Mouse (Mus musculus) adrenal gland, adult 18-20 months (tissue): ENCODE measurements around the gene B230219D22Rik. TPM values are rescaled to one million over a fixed set of nuclear protein-coding genes. Genes with fewer than 3 reads are reported as not detected.
"Not testable (repeated sequence)": the region's sequence is repeated elsewhere in the genome, so short reads cannot be mapped to it uniquely, and the experiment has no call there.

Source experiments
- DNase-seq, 2 experiments: peaks; one replicate each; pipeline ENCODE4 v3.0.0; 2021 to 2022; ENCODE audit warnings: low spot score in 2 of 2
- long read RNA-seq, 2 experiments: library from polyadenylated mRNA; stranded (forward); transcript quantifications; one replicate each; pipeline ENCODE4 v2.0.0; 2021
- total RNA-seq, 2 experiments: library from RNA; stranded (reverse); gene quantifications; 1 replicate in 1 of 2; 2 replicates in 1 of 2; pipeline ENCODE4 v1.2.3; 2021

B230219D22Rik gene
- 10 to 100 TPM; 45.9 to 56.8 TPM for total RNA-seq
- long read RNA-seq, experiment 1, full-length matches to known transcripts, result 9 of 24 reads
- long read RNA-seq, experiment 1, partial matches to known transcripts, result 4 of 24 reads
- long read RNA-seq, experiment 1, other reads (novel, unspliced or antisense), result 11 of 24 reads
- long read RNA-seq, experiment 2, full-length matches to known transcripts, result 23 of 59 reads
- long read RNA-seq, experiment 2, partial matches to known transcripts, result 4 of 59 reads
- long read RNA-seq, experiment 2, other reads (novel, unspliced or antisense), result 32 of 59 reads

DNA sequence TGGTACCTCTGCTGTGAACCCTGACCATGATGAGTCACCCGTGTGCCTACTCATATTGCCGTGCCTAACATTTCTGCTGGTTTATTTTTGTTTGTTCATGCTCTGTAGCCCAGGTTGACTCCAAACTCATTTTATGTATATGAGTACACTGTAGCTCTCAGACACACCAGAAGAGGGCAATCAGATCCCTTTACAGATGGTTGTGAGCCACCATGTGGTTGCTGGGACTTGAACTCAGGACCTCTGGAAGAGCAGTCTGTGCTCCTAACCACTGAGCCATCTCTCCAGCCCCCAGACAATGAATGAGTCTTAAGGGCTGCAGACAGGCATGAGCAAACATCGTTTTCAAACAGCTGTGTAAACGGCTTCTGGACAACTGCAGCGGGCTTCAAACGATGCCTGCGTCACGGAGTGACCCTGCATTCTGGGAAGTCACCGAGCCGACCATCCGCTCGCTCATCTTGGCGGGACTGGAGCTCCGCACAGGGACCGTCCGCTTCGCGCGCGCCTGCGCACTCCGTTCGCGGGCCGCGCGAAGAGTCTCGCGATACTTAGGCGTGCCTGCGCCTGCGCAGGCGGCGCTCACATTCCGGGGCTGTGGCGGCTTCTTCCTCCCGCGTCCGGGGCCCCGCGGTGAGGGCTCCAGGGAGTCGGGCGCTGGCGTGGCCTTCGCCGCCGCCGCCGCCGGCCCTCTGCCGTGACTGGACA lies at the start of gene B230219D22Rik:
B230219D22Rik (plus strand) TSS at position 590 of the 708 bp plus-strand sequence.
- DNase-seq, result peak; percentile 89 to 90

- no peak for DNase-seq
These were observed 48.4 kb upstream of the B230219D22Rik start for GRCm38 (mm10) chr13:55644525-55644924.

DNA sequence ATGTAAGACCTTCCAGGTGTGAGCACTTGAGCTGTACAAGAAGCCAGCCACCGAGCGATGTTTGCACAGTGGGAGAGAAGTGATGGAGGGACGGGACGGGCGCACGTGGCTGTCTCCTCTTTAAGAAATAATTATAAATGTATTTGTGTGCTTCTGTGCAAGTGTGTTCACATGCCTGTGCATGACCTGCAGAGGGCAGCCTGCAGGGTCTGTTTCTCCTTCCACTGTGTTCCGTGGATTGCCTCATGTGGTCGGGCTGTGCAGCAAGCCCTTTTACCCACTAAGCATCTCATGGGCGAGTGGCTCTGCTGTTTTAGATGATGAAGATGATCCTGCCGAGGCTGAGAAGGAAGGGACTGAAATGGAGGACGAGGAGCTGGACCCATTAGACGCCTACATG lies 42.8 kb upstream of the B230219D22Rik start:
- DNase-seq, result no peak

- DNase-seq, result no peak
These were observed 41.9 kb upstream of the B230219D22Rik start for GRCm38 (mm10) chr13:55650980-55651379.

GRCm38 (mm10) chr13:55668550-55668949 lies 24.4 kb upstream of the B230219D22Rik start:
- DNase-seq, result peak in 1 of 2 experiments; percentile 56

- DNase-seq, result no peak
These were observed 20.2 kb upstream of the B230219D22Rik start for GRCm38 (mm10) chr13:55672711-55673110.

- no peak for DNase-seq
These were observed 15.6 kb upstream of the B230219D22Rik start for GRCm38 (mm10) chr13:55677364-55677763.

GRCm38 (mm10) chr13:55682201-55682600 lies 10.7 kb upstream of the B230219D22Rik start:
- DNase-seq, result no peak

DNA sequence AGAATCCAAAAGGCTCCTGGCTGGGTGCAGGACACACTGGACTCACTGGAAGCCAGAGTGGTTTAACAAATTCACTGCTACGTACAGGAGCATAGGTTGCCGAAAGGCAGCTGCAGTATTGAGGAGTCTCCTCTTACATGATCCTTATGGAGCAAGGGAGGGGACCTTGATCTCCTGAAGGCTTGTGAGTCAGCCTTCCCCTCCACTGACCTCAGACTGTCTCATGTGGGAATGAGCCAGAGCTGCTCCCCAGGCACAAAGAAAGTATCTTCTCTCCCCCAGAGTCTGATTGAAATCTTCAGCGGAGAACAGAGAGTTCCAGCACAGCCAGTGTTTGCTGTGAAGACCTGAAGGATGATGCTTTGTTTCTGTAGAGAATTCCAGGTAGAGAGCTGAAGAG lies 9.3 kb upstream of the B230219D22Rik start:
- DNase-seq, result no peak

DNA sequence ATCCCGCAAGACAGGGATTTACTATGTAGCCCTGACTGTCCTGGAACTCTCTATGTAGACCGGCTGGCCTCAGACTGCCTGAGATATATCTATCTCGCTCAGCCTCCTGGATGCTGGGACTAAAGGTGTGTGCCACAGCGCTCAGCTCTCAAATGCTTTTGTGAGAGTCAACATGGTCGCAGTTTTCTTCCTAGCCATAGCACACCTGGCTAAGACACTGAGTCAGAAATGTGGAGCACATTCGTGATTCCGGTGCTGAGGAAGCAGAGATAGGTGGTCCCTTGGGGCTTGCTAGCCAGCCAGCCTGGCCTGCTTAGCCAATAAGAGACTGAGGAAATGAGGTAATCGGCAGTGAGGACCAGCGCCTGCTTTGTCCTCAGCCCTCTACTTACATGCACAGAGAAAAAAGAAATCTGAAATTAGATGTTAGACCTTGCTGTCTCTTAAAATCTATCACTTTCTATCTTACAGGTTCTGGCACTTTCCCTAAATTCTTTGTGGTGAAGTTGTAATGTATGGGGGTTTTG lies 6.8 kb upstream of the B230219D22Rik start:
- DNase-seq, result no peak

DNA sequence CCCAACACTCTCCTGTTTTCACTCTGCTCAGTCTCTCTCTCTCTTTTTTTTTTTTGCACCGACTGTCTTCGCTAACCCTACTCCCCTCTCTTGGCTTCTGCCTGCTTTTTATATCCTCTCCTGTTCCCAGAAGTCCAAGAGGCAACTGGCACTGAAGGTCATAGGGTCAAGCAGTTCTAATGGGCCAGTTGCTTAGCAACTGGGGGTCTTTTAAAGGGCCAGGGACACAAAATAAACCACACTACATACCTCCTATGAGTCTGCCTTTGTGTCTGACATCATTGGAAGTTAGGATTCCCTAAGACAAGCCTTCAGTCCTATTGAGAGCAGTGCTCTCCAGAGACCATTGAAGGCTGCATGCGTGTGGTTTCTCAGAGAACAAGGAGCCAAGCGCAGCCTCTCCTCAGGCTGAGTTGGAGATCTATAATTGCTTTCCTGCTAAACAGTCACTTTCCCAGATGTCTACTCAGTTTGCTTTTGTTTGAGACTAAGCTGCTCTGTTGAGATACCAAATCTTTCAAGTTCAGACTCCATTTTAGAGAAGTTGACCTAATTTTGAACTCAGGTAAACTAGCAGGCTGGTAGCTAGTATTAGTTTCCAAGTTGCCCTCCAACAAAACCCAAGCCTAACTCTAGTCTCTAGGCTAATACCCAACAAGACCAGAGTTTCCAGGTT lies 4.9 kb upstream of the B230219D22Rik start:
- DNase-seq, result no peak

DNA sequence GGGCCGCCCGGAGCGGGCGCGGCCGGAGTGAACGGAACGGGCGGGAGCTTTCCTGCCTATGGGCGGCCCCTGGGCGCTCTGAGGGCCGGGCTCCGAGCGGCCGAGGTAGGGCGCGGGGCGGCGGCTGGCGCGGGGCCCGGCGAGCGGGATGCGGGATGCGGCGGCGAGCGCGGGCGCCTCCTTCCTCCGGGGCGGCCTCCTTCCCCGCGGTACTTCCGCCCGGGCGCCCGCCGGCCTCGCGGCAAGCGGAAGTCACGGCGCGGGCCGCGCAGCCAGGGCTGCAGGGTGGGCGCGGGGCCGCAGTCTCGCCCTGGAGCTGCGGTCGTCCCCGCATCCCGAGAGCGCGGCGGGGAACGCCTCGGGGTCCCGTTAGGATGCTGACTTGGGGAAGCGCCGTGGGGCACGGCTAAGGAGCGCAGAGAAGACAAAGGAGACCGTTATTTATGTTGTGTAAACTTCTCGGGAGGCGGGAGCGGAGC lies 358 bp downstream of the B230219D22Rik start:
- DNase-seq, result peak in 1 of 2 experiments; percentile 64

DNA sequence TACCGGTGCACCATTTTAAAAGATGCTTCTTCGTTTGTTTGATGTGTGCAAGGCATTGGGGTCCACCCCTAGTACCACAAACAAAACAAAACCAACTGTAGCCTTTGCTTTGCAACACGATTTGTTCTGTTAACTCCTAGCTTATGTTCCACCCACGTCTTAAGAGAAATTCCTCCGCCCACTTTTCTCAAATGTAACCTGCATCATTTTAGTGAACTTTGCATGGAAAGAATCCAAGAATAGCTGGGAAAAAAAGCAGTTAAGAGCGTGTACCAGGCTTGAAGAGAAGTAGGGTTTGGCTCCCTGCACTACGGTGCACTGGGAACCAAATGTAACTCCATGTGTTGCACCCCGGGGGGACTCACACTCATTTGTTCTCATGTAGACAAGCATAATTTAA lies 1.2 kb downstream of the B230219D22Rik start:
- no peak for DNase-seq

DNA sequence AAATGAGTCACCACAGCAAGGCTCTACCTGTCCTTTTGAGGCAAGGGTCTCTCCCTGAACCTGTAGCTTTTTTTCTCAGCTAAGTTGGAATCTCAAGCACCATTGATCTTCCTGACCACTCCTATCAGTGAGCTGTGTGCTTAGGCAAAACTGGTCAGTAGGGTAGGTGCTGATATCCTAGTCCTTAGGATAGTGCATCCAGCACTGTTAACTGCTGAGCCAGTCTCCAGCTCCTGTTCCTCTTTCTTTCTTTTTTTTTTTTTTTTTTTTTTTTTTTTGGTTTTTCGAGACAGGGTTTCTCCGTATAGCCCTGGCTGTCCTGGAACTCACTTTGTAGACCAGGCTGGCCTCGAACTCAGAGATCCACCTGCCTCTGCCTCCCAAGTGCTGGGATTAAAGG lies 3.1 kb downstream of the B230219D22Rik start:
- not testable (repeated sequence) for DNase-seq

DNA sequence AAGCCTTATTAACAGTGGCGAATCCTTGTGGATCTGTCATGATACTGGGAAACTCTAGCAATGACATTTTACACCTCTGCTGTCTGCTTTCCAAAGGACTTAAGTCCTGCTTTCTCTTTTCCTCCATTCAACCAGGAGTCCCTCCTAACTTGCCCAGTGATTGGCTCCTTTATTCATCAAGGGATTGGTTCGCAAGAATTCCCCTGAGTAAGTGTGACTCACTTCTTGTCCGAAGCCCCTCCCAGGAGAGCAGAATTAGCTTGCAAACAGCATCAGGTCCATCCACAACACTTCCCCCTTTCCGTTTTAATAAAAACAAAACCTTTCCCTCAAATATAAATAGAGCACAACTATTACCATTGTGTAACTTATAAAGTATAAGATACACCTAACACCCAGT lies 11.4 kb downstream of the B230219D22Rik start:
- DNase-seq, result no peak

DNA sequence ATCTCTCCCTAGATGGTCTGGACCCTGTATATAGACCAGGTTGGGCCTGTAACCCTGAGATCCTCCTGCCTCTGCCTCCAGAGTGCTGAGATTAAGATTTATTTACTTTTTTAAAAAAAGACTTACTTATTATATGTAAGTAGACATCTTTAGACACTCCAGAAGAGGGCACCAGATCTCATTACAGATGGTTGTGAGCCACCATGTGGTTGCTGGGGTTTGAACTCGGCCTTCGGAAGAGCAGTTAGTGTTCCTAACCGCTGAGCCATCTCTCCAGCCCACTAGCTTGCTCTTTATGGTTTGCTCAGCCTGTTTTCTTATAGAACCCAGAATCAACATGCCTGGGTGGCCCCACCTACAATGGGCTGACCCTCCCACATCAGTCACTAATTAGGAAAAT lies 19.9 kb downstream of the B230219D22Rik start:
- no peak for DNase-seq

- DNase-seq, result peak; percentile 94 to 95
These were observed 21.7 kb downstream of the B230219D22Rik start, which contains the start of gene Txndc15 for GRCm38 (mm10) chr13:55714501-55715166. TSS of gene Txndc15 (plus strand) at chr13:55714650.

DNA sequence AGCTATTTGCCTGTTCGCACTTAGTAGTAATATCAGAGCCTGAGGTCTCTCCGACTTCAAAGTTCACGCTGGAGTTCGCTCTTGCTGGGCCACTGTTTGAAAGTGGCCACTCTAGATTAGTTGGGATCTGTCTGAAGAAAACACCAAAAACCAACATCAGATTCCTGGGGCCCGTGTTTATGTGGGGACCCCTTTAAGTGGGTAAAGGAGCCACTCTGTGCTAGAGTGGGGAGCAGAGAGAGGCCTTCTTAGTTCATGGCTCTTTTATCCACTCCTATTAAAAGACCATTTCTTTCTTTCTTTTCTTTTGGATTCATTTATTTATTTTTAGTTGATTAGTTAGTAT lies 22.2 kb downstream of the B230219D22Rik start:
- no peak for DNase-seq

- DNase-seq, result no peak
These were observed 23.1 kb downstream of the B230219D22Rik start for GRCm38 (mm10) chr13:55715908-55716510.

- DNase-seq, result no peak
These were observed 28.6 kb downstream of the B230219D22Rik start for GRCm38 (mm10) chr13:55721516-55721915.

- no peak for DNase-seq
These were observed 29.1 kb downstream of the B230219D22Rik start for GRCm38 (mm10) chr13:55721995-55722394.
